ENCODE assay signal across 8 mouse cellular contexts in genomic region chr1:177794866-177795265, GRCm38 (mm10). TPM values are rescaled to one million over a fixed set of nuclear protein-coding genes. Genes with fewer than 3 reads are reported as not detected.
DNase-seq lines count a peak whose midpoint lies in the region; ATAC-seq and TF ChIP-seq lines count a peak whose summit lies in the region.

No protein-coding gene starts in this region.

- no peak for DNase-seq in heart, embryonic 10.5 days (ENCODE audit: low spot score)
- DNase-seq in heart, postnatal 14 days, result no peak
- DNase-seq in G1E (ENCODE audit: low spot score), result no peak
- peak; percentile 24 for DNase-seq in kidney, postnatal 14 days
- no peak for DNase-seq in frontal cortex, postnatal 36 days (ENCODE audit: low spot score in 2 of 2)
- no peak for DNase-seq in right cerebral cortex, postnatal 14 days

- H3K4me3 ChIP-seq in heart, embryonic 10.5 days, result peak overlapping the region; percentile 91
- peak overlapping the region; percentile 99 for H3K4me3 ChIP-seq in G1E (ENCODE audit: low read depth, low read length)
- peak overlapping the region; percentile 67 for H3K4me3 ChIP-seq in forebrain, embryonic 13.5 days
- H3K4me3 ChIP-seq in myocyte, result peak overlapping the region; percentile 79

- H3K4me2 ChIP-seq in forebrain, embryonic 13.5 days, result peak overlapping the region; percentile 71
- H3K4me2 ChIP-seq in myocyte (ENCODE audit: low read depth), result peak overlapping the region; percentile 72

- H3K27ac ChIP-seq in heart, embryonic 10.5 days, result peak overlapping the region; percentile 80
- H3K27ac ChIP-seq in forebrain, embryonic 13.5 days, result no peak overlapping the region

- TF ChIP-seq POLR2A in myocyte (IDR thresholded peaks at IDR 0.05; ENCODE audit: insufficient read length, low read depth), result no peak

- peaks cover under 1% of the 10 kb centered on the region; the same call in 1 of the 2 replicates for H3K36me3 ChIP-seq in heart, embryonic 10.5 days
- H3K36me3 ChIP-seq in G1E (replicated peaks) (peaks cover 9% of the 10 kb centered on the region), myocyte (ENCODE audit: control insufficient read depth, insufficient read depth) (no peaks in the 10 kb centered on the region)
- H3K36me3 ChIP-seq in forebrain, embryonic 13.5 days (ENCODE audit: poor library complexity, severe bottlenecking), result 0 out of 2 replicates have a peak, but pooled peaks cover 1% of the 10 kb centered on the region

- no peak for ATAC-seq in G1E (ENCODE audit: extremely low read depth, insufficient number of reproducible peaks, low FRiP score, poor library complexity, severe bottlenecking)
- ATAC-seq in forebrain, embryonic 13.5 days, result no peak

- peaks cover 9% of the 10 kb centered on the region for H3K4me1 ChIP-seq in heart, embryonic 10.5 days
- H3K4me1 ChIP-seq in G1E (ENCODE audit: insufficient read depth, low read depth, low read length), result peaks cover 38% of the 10 kb centered on the region
- peaks cover 22% of the 10 kb centered on the region for H3K4me1 ChIP-seq in forebrain, embryonic 13.5 days

- H3K9me3 ChIP-seq in heart, embryonic 10.5 days, result no peaks in the 10 kb centered on the region
- H3K9me3 ChIP-seq in G1E (replicated peaks), result no peaks in the 10 kb centered on the region
- H3K9me3 ChIP-seq in forebrain, embryonic 13.5 days (replicated peaks), result no peaks in the 10 kb centered on the region

- 12% methylated on average over 8 of the region's 8 CpGs for WGBS in heart, embryonic 10.5 days
- WGBS in forebrain, embryonic 13.5 days, result 6% methylated on average over 8 of the region's 8 CpGs

- no peak overlapping the region for H3ac ChIP-seq in myocyte (ENCODE audit: control insufficient read depth, insufficient read length)

- TF ChIP-seq CTCF in G1E (IDR thresholded peaks at IDR 0.05; ENCODE audit: low read depth, low read length), result no peak

- H3K79me2 ChIP-seq in myocyte (ENCODE audit: control insufficient read depth, insufficient read depth), result peaks cover 61% of the 10 kb centered on the region

- H3K9ac ChIP-seq in forebrain, embryonic 13.5 days, result peak overlapping the region; percentile 77

- no peaks in the 10 kb centered on the region for H3K27me3 ChIP-seq in heart, embryonic 10.5 days (ENCODE audit: insufficient read depth, poor library complexity, severe bottlenecking)
- no peaks in the 10 kb centered on the region for H3K27me3 ChIP-seq in G1E (ENCODE audit: insufficient read depth, low read length)
- no peaks in the 10 kb centered on the region for H3K27me3 ChIP-seq in forebrain, embryonic 13.5 days
- H3K27me3 ChIP-seq in myocyte (ENCODE audit: control insufficient read depth, insufficient read depth, insufficient read length), result no peaks in the 10 kb centered on the region

- intact Hi-C loops in heart, postnatal 14 days (cut with DNase I), result loop anchor here (10.0 kb wide), 2 partner anchors 520 to 540 kb away; partner anchors contain the start of genes Akt3 and Cox20

TF ChIP-seq in myocyte, 11 proteins besides CTCF, POLR2A, EP300 and RAD21:
- TF ChIP-seq POLR2AphosphoS2 (IDR thresholded peaks at IDR 0.05; ENCODE audit: insufficient read length, low read depth), result no peak
- TF ChIP-seq REST (IDR thresholded peaks at IDR 0.05; ENCODE audit: insufficient read depth, insufficient read length), result no peak
- no peak for TF ChIP-seq MYOD1 (IDR thresholded peaks at IDR 0.05; ENCODE audit: control insufficient read depth in 1 of 3, insufficient read length in 2 of 3, low read depth in 2 of 3)
- TF ChIP-seq CEBPB (IDR thresholded peaks at IDR 0.05; ENCODE audit: insufficient read depth, poor library complexity, severe bottlenecking), result no peak
- no peak for TF ChIP-seq TCF3 (IDR thresholded peaks at IDR 0.05; ENCODE audit: insufficient read length, low read depth)
- TF ChIP-seq MYOG (IDR thresholded peaks at IDR 0.05; ENCODE audit: control insufficient read depth in 1 of 3, insufficient read depth in 1 of 3, insufficient read length in 2 of 3, low read depth in 2 of 3), result no peak
- TF ChIP-seq E2F4 (IDR thresholded peaks at IDR 0.05; ENCODE audit: insufficient read depth), result no peak
- no peak for TF ChIP-seq SRF (IDR thresholded peaks at IDR 0.05; ENCODE audit: control insufficient read depth, insufficient read length, low read depth)
- TF ChIP-seq MAX (IDR thresholded peaks at IDR 0.05; ENCODE audit: low read depth), result no peak
- no peak for TF ChIP-seq USF1 (IDR thresholded peaks at IDR 0.05; ENCODE audit: low read depth)
- no peak for TF ChIP-seq TCF12 (IDR thresholded peaks at IDR 0.05; ENCODE audit: insufficient read depth, poor library complexity, severe bottlenecking)

RNA-seq across cellular contexts. Expression of gene Adss, which starts 1.4 kb away (rescaled TPM):
- 34.5 and 44.0 TPM in 2 replicates for polyA plus RNA-seq in heart, embryonic 10.5 days (2016; fragmentation: Nextera tagmentation; extraction: Ambion mirVana)
- total RNA-seq in heart, postnatal 14 days (2021), result 10 to 100 TPM; 11.8 to 12.9 TPM
- 115 and 138 TPM in 2 replicates for total RNA-seq in G1E (2014; fragmentation: Nextera tagmentation)
- total RNA-seq in G1E (2017), result 98.0 and 109 TPM in 2 replicates
- polyA plus RNA-seq in G1E (2012), result 29.7 and 33.9 TPM in 2 replicates
- 43.9 and 45.6 TPM in 2 replicates for polyA plus RNA-seq in forebrain, embryonic 13.5 days (2015; fragmentation: Nextera tagmentation; extraction: Ambion mirVana)
- polyA plus RNA-seq in myocyte (2012; fragmentation: generic; extraction: Trizol), result 24.4 TPM
